Mouse (Mus musculus) heart, adult 2 months (tissue): Measurements from ENCODE around the gene Smim11.
A peak's percentile ranks its signal among the peaks of the same experiment; 100 is the strongest.

Source experiments
- CTCF ChIP-seq: fragments of 200-600 bp; IDR thresholded peaks from 2 replicates; pipeline ENCODE4 v1.8.1; 2022; ENCODE audit warnings: antibody characterized with exemption, mild to moderate bottlenecking, moderate library complexity
- EP300 ChIP-seq: fragments of 200-500 bp; IDR thresholded peaks from 2 replicates; pipeline ENCODE4 v1.6.1; 2011; ENCODE audit warnings: low read depth, low read length, control low read depth; ENCODE audit not compliant: insufficient read depth

DNA sequence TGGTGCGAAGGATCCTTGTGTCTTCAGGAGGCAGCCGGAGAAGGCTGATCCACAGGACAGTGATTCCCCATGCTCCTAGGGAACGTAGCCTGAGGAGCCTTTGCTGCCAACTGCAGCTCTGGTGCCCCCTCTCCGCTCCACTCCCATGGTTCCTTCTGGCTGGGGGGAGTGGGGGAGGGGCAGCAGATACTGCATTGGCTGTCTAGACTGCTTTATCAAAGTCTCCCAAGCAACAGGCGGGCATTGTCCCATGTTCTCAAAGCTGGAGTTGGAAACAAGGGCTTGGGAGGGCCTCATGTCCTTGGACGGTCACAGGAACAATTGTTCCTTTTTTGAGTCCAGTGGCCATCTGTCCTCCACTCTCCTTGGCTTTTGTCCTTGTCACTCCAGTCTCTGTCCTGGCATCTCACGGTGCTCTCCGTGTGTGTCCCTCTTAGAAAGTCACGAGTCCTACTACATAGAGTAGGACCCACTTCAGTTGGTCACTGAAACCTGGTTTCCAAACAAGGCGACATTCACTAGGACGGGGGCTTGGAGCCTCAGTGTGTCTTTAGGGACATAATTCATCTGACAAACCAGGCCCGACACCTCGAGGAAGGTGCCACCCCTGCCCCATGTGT is 45.3 kb downstream of the Smim11 start:
- no peak for TF ChIP-seq CTCF
- TF ChIP-seq EP300 = peak; percentile 67; the same call in 1 of the 2 replicates
